Mouse (Mus musculus) urinary bladder, postnatal 4 days (tissue): ENCODE measurements around the gene Mfsd6l.

Experiments used
- DNase-seq, 2 experiments: peaks; one replicate each; pipeline ENCODE4 v3.0.0; 2021 to 2022; ENCODE audit warnings: low spot score in 2 of 2

Gene Mfsd6l

DNA sequence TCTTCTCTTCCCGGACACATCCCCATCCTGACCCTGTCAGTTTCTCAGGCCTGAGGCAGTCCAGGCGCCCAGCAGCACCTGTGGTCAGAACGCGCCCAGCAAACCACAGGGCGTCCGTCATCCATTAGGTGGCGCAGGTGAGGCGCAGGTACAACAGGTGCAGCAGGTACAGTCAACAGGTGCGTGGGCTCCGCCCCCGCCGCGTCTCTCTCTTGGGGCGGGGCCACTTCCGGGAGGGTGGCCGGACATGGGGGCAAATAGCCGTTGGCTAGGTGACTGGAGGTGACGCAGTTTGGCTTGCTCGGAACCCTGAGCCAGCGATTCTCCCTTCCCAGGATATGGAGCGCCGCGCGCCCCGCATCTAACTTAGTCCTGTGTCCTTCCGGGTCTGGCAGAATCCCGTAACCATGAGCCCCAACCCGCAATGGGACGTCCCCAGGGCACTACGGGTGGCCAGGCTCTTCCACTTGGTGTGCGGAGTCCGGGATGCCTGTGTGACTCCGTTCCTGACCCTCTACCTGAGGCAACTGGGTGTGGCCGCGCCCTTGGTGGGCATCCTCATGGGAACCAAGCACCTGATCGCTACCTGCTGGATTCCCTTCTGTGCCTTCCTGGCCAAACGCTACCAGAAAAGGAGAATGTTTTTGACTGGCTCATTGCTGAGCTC is at the start of gene Mfsd6l:
TSS of gene Mfsd6l (plus strand) at position 269 of the 667 bp plus-strand sequence.
- DNase-seq: peak in 1 of 2 experiments; percentile 72

DNA sequence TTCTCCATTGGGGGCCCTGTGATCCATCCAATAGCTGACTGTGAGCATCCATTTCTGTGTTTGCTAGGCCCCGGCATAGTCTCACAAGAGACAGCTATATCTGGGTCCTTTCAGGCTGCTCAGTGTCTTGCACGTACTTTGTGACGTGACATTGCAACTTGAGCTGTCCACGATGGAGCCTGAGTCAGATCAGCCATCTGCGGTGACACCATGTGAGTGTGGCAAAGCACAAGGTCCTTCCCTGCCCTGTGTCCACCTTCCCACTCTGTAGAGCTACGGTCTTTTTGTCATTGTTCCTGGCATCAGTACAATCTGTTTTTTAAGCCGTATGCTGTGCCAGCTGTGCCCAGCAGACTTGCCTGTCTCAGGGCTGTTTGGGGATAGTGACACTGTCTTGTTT is 48.7 kb upstream of the Mfsd6l start:
- peak in 1 of 2 experiments; percentile 10 for DNase-seq

DNA sequence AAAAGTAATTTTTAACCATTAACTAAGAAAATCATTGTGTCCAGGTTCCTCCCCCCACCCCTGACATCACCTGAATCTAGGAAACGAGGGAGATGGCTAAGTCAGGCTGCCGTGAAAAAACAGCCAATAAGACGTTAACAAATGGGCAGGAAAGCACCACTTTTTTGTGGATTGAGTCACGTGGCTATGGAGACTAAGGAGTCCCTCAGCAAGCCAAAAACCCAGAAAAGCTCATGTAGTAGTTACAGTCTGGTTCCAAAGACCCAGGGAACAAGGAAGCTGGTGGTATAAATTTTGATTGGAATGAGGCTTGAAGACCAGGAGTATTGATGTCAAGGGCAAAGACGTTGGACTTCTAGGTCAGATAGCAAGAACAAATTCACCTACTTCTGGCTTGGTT is 47.4 kb upstream of the Mfsd6l start:
- DNase-seq: peak in 1 of 2 experiments; percentile 3

DNA sequence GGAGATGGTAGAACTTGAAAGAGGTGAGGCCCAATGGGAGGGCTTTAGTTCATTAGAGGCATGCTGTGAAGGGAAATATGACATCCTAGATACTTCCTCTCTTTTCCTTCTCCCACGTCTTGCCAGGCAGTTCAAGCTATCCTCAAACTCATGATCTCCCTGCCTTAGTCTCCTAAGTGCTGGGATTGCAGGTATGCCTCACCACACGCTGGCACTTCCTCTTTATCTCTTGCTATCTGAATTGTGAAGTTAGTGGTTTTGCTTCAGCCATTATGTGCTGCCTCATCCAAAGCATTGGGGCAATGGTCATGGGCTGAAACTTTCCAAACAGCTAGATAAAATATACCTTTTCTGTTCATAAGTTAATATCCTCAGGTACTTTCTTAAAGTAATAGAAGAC is 46.8 kb upstream of the Mfsd6l start:
- no peak for DNase-seq

DNA sequence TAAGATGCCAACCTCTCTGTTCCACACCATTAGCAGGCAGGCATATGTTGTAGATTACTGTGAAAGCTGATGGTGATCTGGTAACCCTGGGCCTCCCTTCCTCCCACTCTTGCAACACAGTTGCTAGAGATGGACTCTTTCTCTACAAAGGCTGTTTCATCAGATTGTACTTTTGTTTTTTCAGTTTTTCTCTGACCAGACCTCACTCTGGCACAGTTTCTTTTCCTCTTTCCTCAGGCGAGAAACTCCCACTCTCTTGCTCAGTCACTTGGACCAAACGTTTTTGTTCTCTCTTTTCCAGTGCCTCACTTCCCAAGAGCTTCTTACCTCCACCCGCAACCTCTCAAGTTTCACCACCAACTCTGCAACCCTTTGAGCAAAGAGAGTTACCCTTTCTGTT is 42.0 kb upstream of the Mfsd6l start:
- DNase-seq: peak in 1 of 2 experiments; percentile 10

DNA sequence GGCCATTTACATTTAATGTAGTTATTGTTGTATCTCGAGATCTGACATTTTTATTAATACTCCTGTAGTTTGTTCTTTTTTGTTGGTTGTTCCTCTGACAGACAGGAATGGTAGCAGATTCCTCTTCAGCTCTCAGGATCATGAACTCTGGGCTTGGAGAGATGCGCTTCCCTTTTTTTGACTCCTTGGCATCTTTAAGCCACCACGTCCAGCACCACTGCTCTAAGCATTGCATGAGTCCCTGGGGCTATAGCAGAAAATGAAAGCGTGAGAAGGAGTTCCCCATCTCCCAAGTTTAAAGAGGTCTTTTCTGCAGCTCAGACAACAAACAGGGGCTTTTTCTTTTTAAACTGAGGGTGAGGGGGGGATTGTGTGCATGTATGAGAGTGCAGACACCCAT is 36.6 kb upstream of the Mfsd6l start:
- DNase-seq: no peak

DNA sequence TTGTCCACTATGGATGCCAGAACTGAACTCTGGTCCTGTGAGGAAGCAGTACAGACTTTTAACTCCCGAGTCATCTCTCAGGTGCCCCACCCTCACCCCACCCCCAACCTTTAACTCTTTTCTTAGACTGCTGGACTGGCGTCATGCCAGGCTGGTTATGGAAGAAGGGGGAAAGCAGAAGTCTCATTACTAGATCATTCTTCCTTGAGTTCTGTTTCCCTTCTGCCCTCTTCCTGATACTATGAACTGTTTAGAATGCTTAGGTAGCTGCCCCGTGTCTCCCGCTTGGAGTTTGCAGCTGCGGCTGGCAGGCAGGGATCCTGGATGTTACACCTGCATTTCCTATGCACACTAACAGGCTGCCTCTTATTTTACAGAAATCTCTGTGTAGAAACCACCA is 36.2 kb upstream of the Mfsd6l start:
- no peak for DNase-seq

DNA sequence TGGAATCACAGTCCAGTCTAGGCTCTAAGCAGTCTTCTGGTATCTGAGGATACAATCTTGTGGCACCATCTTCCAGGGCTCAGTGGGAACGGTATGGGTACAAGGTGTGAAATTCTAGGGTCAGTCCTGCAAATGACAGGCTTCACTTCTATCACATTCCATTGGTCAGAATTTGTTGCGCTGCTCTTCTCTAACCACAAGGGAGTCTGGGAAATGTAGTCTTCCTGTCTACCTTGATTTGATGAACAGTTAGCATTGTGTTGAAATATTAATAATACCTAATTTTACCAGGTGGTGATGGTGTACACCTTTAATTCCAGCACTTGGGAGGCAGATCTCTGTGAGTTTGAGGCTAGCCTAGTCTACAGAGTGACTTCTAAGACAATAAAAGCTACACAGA is 35.5 kb upstream of the Mfsd6l start:
- no peak for DNase-seq

DNA sequence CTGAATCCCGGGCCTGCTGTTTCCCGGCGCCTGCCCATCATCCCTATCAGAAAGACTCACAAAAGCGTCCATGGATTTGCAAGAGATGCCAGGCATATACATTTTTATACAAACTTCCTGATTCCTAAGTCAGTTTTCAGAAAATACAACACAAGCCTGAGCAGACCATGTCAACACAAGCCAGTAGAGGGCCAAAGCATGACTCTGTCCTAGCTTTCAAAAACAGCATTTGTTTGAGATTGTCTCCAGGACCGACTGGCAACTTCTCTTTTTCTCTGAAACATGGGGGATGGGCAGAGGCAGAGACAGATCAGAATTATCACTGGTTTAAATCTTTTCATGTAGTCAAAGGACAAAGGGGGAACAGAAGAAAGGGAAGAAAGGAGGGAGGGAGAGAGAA is 34.6 kb upstream of the Mfsd6l start:
- no peak for DNase-seq

DNA sequence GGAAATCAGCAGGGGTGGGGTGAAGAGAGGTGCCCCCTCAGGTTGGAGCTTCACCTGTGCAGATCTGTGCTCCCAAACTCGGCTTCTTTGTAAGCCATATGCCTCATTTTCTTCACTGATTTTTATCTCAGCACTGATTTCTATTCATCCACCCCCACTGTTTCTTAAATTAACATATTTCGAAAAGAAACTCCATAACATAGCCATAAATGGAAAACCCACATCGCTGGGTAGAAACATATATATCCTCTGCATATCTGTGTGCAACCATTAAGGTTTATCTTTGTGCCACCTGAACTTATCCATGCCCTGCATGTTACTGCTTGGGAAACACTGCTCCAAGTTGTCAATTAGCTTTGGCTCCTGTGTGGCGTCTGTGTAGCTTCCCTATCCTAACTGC is 29.5 kb upstream of the Mfsd6l start:
- DNase-seq: no peak

DNA sequence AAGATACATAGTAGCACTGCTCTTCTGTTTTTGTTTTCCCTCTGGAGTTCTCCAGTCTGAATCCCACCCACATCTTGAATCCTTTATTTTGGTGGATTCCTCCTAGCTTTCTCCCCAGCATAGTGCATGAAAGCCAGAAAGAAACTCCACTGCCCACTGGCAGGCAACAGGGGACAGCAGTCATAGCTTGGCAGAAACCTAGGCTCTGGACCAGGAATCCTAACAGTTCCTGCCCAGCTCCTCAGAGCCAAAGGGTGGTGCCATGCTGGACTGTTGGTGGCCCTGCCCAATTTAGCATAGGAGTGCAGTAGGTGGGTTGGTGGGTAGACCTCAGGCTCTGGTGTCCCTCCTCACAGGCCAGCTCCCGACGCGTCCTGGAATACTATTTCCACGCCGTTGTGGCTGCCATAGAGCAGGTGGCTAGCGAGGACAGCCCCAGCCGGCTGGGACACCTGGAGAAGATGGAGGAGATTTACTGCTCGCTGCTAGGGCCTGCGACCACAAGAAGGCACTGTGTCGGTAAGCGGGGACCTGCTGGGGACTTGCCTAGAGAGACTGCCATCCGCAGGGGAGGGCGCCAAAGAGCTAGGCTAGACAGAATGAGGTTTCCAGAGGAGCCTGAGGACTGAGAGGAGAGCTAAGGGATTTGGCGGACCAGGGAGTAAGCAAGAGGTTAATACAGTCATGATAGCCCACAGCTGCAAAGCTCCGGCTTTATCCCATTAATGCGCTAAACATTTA is 24.8 kb upstream of the Mfsd6l start:
- peak in 1 of 2 experiments; percentile 52 for DNase-seq

DNA sequence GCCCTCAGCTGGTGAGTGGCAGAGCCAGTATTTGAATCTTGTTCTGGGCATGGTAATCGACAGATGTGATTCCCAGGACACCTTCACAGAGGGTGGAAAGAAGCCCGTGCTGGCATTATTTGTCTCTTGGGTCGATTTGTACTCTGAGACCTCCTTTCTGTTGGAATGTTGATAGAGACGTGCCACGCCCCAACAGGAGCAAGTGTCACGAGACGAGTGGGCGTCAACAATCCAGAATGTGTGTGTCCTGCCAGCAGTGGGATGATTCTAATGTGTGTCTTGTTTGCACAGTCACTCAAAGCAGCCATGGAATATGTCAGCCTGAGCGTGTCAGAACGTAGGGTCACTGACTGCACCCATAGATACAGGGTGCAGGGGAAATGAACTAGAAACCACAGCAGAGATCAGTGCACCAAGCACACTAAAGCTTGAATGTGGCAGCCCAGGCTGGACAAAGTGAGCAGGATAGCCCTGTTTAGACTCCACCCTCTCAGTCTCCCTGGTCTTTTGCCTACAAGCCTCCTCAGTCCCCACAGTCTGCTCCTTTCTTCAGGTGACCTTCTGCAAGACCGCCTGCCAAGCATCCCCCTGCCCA is 23.9 kb upstream of the Mfsd6l start:
- DNase-seq: no peak

DNA sequence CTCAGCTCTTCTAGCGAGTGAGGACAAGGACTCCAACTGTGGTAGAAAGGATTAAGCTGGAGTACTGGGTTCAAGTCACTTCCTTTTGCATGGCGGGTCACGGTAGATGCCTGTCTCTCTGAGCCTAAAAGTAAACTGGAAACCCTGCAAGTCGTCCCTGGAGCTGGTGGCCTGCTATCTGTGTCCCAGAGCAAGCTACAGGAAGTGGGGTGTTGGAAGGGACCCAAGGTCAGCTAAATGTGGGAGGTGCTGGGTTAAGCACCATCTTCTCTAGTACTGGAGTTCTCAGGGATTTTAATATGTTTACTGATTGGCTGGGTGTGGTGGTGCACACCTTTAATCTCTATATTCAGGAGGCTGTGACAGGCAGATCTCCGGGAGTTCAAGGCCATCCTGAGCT is 23.2 kb upstream of the Mfsd6l start:
- no peak for DNase-seq

DNA sequence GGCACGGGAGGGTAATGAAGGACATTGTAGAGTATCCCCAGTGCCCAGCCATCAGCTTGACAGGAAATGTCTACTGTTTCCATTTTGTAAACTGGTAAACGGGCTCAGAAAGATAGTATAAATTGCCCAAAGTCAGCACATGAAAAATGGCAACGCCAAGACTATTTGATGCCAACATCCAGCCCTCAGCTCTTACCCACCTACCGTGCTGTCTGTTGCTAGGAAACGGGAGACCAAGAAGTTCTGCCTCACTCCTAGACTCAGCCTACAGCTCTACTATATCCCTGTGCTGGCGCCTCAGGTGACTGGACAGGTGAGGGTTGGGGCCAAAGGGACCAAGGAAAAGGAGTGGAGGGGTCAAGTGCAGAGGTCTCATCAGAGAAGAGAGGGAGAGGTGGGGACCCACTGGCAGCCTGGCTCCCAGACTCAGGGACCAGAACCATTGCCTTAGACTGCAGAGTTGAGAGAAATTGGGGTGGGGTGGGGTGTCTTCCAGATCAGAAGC is 22.0 kb upstream of the Mfsd6l start:
- DNase-seq: no peak

DNA sequence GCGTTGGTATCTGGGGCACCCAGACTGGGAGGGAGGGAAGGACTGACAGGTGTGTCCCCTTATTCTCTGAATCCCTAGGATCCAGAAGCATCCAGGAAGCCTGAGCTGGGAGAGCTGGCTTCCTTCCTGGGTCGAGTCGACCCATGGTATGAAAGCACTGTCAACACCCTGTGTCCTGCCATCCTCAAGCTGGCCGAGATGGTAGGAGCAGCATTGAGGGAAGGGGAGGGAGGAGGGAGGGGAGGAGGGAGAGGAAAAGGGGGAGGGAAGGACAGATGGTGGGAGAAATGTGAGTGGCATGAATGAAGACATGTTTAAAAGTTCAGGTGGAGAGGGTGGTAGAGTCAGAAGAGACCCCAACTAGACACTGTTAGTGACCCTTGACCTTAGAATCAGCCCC is 20.0 kb upstream of the Mfsd6l start:
- DNase-seq: no peak

DNA sequence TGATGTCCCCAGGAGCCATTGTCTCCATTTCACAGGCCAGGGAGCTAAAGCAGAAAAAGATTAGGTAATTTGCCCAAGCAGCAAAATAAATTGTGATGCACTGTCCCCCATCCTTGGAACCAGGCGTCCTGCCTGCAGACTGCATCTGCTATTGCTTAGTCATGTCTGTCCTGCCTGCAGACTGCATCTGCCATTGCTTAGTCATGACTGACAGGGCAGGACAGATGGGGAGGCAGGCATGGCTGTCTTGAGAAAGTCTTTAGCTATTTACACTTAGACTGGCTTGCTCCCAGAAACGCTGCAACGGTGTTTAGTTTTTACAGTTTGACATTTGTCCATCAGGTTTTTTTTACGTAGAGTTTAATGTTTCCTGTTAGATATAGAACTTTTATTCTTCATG is 19.5 kb upstream of the Mfsd6l start:
- DNase-seq: no peak

DNA sequence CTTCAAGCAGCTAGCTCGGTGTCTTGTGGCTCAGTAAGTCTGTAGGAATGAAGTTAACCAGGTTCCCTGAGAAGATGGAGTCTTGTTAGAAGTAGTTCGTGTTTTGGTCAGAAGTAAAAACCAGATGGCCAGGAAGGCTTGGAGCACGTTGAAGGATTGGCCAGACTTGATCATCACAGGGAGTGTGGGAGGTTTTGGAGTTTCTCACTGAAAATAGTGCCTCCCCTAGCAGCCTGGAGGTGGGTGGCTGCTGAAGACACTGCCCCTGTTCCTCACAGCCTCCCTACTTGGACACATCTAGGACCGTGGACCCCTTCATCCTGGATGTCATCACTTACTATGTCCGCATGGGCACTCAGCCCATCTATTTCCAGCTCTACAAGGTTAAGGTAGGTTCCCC is 16.4 kb upstream of the Mfsd6l start:
- no peak for DNase-seq

DNA sequence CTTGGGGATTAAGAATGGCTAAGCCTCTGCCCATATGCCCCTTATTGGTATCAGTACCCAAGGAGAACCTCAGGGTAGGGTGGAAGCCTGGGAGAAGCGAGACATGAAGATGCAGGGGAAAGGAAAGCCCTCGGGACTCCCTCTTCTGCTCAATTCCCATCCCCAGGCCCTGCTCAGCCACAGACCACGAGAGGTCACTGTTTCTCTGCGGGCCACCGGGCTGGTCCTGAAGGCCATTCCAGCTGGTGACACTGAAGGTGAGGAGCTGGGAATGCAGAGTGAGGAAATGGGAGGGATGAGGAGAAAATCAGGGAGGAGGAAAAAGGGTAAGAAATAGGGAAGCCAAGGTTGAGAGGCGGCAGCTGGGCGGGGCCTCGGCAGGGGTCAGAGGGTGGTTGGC is 11.4 kb upstream of the Mfsd6l start:
- DNase-seq: no peak

DNA sequence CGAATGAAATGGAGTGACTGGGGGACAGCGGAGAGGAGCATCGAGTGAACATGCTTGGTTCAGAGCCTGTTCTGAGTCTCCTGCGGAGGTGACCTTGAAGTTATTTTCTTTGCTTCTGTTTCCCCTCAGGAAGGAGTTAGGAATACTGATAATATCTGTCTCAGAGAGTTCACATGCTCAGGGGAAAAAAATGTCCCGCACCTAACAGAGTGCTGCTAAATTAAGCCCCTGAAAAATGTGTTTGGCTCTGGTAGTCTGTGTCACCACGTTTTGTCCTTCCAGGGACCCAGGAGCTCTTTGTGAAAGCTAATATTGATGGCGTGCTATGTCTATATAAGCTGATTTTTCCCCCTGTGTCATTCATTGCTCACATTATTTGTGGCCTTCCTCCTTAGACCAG is 10.8 kb upstream of the Mfsd6l start:
- no peak for DNase-seq

DNA sequence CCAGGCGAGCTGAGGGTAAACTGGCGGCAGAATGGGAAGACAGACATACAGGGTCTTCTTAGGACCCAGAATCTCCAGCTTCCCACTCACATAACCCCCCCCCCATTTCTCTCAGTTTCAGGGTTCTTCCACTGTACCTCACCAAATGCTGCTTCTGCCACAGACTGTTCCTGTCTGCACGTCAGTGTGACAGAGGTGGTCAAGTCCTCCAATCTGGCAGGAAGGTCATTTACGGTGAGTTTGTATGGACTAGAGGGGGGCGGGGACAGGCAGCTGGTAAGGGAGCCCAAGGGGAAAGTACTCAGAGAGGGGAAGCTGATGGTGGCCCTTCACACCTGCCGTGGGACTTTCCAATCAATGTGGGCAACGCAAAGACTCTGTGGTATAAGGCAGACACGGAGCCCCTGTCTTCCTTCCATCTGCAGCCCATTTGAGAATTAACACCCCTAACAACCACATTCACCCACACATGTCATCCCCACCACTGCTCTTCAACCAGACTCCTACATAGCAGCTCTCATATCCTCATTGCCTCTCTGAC is 10.2 kb upstream of the Mfsd6l start:
- DNase-seq: no peak

DNA sequence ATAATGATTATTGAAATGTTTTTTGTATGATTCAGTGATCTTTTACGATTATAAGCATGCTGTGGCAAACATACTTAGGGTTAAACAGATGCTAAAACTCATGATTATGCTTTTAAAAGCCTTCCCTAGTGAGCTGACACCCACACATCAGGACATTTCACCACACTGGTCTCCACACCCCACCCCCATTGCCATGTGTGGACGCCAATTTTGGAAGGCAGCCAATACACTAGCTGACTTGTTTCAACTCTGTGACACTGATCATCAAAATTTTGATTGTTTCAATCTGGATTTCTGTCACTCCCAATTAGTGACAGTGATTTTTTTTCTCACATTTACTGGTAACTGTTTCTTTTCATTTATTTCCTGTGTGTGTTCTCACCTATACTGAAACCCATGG is 8.5 kb upstream of the Mfsd6l start:
- no peak for DNase-seq

DNA sequence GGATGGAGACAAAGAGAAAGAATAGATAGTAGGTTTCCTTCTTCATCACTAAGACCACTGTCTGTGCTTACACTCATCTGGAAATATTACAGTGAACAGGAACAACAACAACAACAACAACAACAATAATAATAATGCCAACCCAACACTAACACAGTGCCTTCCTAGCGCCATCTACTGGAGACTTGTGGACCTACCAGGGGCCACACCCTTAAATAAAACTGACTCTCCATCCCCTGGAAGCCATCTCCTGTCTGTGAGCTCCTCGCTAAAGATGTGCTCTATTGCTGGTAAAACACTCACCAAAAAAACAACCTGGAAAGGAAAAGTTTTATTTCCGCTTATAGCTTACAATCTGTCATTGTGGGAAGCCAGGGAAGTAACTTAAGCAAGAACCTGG is 6.4 kb upstream of the Mfsd6l start:
- DNase-seq: no peak

DNA sequence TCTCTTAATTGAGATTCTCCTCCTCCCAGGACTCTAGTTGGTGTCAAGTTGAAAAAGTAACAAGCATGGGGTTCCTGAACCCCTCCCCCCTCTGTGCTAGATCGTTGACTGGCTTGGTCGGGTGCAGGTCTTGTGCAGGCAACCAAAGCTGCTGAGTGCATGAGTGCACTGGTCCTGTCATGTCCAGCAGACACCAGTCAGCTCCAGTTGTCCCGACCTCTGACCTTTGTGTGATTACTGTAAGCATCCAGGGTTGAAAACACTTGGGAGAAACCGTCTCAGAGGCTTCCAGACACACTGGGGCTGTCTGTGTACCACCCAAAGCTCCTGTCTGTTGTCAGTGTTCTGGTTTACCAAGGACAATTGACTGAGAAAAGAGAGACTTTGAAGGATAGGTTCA is 5.6 kb upstream of the Mfsd6l start:
- no peak for DNase-seq
